Mouse (Mus musculus): ENCODE measurements around the gene Myh10. TPM values are rescaled to one million over a fixed set of nuclear protein-coding genes. Genes with fewer than 3 reads are reported as not detected.

Gene Myh10
- polyA plus RNA-seq, 1 experiment from 2014 or later = 133 TPM

Other genes starting within 250 kb of the Myh10 start
- gene Pik3r6, start 188.5 kb upstream of the Myh10 start, polyA plus RNA-seq (2015; fragmentation: Nextera tagmentation; extraction: Ambion mirVana) = 3.7 and 4.3 TPM in 2 replicates
- not detected in 2 replicates for gene Mfsd6l, start 135.4 kb upstream of the Myh10 start, polyA plus RNA-seq (2015; fragmentation: Nextera tagmentation; extraction: Ambion mirVana)
- gene Ccdc42, start 104.5 kb upstream of the Myh10 start, polyA plus RNA-seq (2015; fragmentation: Nextera tagmentation; extraction: Ambion mirVana) = 1.6 and 1.7 TPM in 2 replicates
- gene Ndel1, start 180.3 kb downstream of the Myh10 start, polyA plus RNA-seq (2015; fragmentation: Nextera tagmentation; extraction: Ambion mirVana) = 56.7 and 61.6 TPM in 2 replicates
- 0.14 and 0.15 TPM in 2 replicates for gene Rnf222, start 197.0 kb downstream of the Myh10 start, polyA plus RNA-seq (2015; fragmentation: Nextera tagmentation; extraction: Ambion mirVana)
- gene Rpl26, start 210.0 kb downstream of the Myh10 start, polyA plus RNA-seq (2015; fragmentation: Nextera tagmentation; extraction: Ambion mirVana) = 640 and 686 TPM in 2 replicates
- not detected in 2 replicates for gene Odf4, start 235.5 kb downstream of the Myh10 start, polyA plus RNA-seq (2015; fragmentation: Nextera tagmentation; extraction: Ambion mirVana)

All from heart, embryonic 13.5 days (tissue).